Mouse (Mus musculus) WW6 (cell line): ENCODE measurements at regions not wholly inside any gene's neighbourhood (a gene's known extent, or its start where the extent isn't known, plus 50 kb on each side); places are given as distances from the start of the nearest gene placed in this dataset.
"Not testable (repeated sequence)": the region's sequence is repeated elsewhere in the genome, so short reads cannot be mapped to it uniquely, and the experiment has no call there.

Source experiments
- DNase-seq: peaks from one replicate; pipeline ENCODE4 v3.0.0-alpha.2; 2013; ENCODE audit warnings: low read depth, low spot score

DNA sequence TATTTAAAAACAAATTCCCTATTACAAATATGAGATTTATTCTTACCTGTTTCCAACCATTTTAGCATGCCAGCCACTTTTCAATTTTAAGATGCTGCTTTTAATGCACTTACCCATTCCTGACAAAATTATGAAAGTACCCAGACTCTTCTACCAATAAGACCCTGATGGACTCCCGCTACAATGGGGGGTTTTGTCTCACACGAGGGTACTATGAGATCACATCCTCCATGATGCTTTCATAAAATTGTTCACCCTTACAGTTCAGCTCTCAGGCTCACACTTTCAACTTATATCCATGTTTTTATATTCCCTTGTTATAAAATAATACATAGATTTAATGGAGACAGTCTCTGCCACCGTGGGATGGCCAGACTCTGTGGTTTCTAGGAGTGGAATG, 68.1 kb upstream of the Adamts18 start:
- DNase-seq, result no peak

DNA sequence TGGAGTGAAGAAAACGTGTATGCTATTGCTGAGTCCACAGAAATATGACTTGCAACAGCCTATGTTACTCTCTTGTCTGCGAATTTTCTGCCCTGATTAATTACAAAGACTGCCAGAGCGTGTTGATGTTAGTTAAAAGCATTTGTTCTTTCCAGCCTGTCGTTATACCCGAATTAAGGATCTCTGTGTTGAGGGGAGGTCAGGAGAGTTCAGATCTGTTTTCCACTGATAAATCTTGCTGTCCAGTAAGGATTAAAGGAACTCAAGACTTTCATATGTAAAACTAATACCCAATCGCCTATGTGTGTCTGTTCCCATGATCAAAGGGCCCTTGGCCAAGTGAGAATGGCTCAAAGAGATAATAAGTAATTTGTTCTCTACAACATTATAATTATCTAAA, 68.7 kb upstream of the Adamts18 start:
- DNase-seq, result no peak

DNA sequence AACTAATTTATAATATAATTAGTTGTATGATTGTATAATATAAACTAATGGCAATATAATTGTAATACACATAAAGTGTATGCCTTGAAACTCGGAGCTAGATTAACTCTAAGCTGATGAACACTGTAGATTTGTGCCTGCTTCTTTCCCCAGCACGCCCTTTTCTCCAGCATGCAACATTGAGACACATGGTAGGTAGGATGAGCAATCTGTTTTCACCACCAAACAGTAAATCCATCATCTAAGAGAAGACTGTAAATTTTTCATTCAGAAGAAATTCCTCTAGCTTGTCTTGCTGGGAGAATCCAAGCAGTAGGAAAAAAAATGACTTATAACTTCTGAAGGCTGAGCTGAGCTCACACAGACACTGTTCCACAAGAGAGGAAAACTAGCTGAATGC, 71.8 kb upstream of the Adamts18 start:
- no peak for DNase-seq

DNA sequence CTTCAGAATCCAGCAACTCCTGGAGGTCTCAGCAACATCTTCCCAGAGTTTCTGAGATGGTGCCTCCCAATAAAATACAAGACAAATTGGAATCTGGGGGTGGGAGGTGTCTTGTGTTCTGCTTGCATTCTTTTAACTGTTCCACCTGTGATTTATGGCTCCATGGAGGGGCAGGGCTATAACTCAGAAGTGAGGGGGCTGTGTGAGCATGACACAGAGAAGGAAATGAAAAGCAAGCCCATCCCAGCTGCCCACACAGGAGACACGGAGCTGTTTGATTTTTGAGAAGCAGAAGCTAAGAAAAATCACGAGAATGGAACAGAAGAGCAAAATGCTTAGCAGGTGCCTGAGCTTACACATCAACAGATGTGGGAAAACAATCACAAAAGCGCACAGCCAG, 74.8 kb upstream of the Adamts18 start:
- no peak for DNase-seq

DNA sequence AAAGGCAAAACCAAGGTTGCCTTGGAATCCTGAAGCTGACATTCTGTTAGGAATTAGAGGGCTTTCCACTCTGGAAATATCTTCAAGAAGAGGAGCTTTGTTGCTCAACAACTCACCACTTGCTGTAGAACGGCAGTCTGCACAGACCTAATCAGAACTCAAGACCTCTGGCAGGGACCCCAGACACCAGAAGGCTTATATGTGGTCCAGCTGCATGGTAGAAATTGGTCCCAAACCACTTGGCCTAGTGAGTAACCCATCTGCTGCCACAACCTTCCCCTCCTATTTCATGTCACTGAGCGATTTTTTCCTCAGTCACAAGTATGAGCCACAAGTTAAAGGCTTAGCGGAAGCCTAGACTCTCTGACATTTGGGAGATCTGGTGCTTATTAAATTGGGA, 105.2 kb upstream of the Adamts18 start:
- DNase-seq, result no peak

DNA sequence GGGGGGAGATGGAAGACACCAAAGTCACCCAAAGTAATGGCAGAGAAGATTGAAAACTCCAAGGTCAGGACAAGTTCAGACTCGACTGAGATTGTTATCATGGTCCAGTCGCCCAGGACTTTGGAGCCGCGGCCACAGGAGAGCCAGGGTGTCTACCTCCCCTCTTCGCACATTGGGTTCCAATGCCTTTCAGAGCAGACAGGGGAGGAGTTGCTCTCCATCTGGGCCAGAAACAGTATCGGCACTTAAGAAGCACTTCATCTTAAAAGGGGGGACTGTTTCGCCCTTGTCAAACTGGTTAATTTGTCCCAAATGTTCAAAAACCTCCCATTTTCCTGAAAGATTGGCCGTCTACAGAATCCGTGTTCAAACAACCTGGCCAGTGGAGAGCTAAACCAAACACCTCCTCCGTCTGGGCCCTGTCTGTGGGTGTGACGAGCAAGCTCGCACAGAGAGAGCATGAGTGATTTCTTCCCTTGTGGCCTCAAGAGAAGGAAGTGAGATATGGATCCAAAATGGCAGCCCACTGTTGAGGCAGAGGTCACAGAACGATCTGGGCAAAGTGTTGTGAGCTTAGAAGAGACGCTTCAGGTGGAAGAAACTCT, 108.0 kb upstream of the Adamts18 start:
- no peak for DNase-seq

DNA sequence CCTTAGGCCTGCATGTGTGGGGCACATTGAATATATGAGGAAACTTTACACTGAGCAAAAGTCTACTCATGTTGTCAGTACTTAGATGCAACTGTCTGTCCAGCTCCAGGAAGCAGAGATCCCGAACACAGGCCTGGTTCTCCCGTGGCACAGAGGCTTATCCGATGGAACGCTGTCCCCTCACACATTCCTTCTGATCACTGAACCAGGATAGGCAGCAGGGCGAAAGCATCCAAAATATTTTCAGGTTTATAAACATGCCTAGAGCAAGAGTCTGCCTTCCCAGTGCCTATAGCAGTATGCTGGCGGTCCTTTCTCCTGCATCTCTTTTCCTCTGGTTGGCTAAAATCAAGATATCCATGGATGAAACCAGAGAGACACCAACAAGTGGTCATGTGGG, 109.3 kb upstream of the Adamts18 start:
- DNase-seq, result no peak

DNA sequence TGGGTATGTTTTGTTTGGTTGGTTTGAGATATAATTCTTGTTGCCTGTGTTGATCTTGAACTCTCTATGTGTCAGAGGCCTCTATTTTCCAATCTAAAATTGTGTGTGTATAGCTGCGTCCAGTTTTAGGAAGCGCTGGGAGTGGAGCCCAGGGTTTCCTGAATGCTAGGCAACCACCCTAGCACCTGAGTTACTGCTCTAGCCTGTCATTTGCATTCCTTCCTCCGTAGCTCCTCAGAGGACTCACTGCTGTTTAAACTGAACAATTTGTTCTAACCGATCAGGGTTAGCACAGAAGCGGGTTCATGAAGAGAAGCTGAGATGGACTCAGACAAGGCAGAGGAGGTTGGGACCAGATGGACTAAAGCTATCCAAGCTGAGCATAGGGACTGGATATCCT, 127.3 kb upstream of the Adamts18 start:
- DNase-seq, result no peak

DNA sequence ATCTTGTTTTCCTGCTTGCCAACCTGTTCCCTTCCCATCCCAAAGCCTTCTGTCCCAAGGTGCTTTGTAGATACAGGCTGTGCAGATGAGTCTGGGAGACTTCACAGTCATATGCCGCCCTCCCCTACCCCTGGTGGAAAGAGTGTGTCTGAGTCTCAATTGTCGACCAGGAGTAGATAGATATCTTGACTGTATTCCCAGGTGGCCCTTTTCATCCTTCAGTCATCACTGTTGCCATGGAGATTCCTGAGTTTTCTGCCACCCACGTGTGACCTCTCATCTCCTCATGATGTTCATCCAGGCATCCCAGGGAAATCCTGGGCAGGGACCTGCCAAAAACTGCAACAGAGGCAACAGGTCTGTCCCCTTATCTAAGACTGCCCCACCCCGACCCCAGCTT, 128.1 kb upstream of the Adamts18 start:
- no peak for DNase-seq

DNA sequence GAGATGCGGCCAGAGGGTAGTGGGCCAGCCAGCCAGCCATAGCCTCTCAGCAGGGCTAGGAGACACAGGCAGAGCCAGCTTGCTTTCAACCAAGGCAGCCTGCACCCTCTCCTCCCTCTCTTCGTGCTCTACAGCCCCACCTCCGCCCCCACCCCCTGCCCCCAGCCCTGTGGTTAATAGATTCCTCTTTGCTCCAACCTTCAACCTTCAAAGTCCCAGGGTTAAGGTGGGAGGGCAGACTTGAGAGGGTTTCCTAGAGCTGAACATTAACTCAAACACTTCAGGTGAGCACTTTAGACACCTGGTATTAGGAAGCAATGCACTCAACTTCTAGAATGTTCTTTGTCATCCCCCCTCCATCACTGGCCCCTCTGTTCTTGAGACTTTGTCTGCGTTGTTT, 128.5 kb upstream of the Adamts18 start:
- DNase-seq, result no peak

DNA sequence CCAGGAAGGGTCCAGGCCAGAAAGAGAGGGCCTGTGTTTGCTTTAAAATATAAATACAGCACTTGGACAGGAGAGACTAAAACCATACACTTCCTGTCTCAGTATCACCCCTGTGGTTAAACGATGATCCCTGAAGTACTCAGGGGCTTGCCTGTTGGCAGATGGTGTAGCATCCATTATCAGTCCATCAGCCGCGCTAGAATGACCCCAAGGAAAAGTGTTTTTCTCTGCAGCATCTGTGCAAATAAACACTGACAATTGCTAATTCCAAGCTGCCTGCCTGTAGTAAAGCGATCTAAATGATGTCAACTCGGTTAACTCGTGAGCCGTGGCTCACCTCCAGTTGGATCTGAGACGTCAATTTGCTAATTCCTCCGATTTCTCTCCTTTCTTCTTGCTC, 130.4 kb upstream of the Adamts18 start:
- no peak for DNase-seq

DNA sequence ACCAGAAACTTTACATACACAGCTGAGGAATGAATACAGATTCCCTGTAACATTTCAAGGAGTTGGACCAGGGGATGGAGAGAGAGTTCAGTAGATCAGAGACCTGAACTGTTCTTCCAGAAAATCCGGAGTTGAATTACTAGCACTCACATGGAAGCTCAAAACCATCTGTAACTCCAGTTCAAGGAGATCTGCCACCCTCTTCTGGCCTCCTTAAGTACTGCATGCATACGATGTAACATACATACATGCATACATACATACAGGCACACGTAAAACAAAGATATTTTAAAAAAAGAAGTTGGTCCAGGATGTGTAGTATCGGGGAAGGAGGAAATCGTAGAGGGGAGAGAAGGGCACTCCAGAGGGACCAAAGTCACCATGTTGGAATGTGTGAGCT, 131.3 kb upstream of the Adamts18 start:
- DNase-seq, result no peak

DNA sequence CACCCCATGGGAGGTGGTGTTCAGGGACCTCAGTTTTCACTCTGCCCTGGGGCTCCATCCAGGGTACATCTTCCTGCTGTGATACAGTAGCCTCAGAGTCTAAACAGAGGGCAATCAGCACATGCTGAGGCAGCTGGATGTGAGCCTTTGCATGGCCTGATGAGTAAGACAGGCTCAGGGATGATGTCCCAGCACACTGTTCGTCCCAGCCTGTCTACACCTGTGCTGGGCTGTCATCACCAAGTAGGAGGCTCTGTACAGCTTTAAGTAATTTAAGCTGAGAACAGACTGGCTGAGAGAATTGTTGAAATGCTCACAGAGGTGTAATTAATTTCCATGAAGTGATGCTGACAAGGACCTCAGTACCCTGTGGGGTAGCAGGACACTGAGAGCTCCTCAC, 132.8 kb upstream of the Adamts18 start:
- no peak for DNase-seq

DNA sequence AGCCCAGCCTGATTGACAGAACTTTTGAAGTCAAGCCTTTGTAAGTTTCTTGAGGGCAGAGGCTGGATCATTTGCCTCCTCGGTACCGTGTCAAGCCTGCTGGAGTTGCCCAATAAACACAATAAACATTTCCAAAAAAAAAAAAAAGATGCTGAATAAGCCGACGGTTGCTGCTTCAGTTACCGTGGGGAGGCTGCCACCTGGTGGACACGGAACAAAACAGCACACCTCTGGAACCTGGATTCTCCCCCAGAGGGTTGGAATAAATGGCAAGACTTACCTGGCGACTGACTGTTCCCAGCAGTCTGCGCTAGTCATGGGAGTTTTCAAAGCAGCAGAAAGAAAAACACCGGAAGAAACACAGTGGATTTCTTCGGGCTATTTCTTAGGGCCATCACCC, 136.3 kb upstream of the Adamts18 start:
- DNase-seq, result peak; percentile 14

DNA sequence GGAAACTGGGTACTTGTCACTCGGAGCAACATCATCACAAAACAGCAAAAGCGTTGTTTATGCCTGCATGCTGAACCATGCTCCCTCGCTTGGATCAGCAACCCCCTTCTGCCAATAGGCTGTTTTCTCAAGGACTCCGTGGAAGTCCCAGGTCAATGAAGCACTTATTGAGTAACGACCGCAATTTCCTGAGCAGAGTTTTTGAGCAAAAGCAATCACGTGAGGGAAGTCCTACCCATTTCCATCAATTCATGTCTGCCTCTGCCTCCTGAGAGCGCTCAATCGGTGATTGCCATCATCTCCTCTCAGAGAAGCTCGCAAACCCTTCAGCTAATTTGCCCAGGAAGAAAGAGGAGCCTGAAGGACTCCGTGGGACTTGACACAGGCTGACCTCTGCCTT, 136.9 kb upstream of the Adamts18 start:
- no peak for DNase-seq

DNA sequence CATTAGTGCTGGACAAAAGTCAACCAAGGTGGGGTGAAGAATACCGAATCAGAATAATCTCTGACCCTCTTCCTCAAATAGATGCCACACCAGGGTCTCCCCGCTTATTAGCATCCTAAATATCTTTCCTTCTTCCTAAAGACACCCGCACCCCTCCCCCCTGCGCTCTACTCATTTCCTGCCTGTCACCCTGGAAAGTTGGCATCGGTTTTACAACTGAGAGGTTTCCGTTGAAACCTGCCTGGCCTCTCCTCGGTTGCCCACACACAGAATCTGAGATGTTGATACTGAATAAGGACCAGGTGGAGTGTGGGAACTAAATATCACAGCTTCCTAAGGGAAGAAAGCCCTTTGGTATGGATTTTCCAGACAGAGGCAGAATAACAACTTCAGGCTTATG, 137.4 kb upstream of the Adamts18 start:
- no peak for DNase-seq

DNA sequence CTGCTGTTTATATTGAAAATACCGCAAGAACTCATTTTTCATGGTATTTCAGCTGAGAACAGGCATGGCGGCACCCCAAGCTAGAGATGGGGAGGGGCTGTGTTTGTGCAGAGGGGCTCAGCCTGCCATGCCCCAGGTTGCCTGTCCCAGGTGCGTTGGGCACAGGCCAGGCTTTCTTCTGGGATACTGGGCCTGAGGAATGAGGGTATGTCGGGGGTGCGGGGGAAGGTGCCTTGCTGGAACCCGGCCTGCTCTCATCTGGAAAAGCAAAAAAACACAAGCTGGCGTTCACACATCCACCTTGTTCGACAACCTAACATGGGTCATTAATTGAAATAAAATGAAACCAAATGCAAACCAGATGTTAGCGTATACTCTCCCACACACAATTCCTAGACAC, 142.2 kb upstream of the Adamts18 start:
- DNase-seq, result no peak

DNA sequence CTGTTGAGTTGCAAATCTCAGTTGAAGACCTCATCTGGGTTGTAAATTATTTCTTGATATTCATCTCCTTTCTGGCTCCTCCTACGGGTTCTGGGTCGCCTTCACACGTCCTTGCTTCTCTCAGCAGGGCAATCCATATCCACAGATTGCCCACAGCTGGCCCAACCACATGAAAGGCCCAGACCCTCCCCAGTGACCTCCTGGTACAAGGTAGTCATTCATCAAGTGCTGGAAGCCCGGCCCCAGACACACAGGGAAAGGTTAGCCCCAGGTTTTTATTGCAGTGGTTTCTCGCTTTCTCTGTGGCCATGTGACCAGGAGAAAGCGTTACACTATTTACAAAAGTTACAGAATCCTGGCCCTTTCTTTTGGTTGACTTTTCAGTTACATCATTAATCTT, 134.5 kb upstream of the Nudt7 start:
- no peak for DNase-seq

DNA sequence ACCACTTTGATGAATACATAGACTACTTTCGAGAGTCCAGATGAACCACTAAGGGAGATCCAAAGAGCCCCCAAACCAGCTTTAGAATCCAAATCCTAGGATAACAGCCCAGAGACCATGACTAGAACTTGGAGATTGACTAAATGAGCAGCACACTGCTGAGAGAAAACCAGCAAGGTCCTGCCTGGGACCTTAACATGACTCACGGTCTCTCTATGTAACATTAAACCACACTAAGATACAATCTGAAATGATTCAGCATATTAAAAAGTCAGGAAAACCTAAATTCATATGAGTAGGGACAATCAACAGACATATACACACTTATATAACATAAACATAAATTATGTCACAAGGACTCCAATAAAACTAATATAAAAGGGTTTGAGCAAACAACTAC, 131.7 kb upstream of the Nudt7 start:
- DNase-seq, result no peak

DNA sequence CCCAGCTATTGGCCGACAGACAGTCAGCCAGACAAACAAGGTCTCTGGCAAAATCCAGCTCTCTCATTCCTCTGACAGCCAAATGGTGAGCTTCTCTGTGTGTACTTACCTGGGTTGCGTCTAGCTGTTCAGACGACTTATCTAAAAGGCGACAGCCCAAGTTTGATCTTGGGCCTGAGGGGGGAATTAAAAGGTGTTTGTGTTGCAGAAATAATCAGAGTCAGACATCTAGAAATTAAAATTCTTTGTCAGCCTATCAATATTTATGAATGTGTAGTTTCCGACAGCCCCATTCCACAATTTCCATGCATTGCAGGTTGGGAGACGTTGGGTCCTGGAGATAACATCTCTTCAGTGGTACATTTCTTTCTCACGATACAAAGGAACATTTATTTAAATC, 128.9 kb upstream of the Nudt7 start:
- DNase-seq, result no peak

DNA sequence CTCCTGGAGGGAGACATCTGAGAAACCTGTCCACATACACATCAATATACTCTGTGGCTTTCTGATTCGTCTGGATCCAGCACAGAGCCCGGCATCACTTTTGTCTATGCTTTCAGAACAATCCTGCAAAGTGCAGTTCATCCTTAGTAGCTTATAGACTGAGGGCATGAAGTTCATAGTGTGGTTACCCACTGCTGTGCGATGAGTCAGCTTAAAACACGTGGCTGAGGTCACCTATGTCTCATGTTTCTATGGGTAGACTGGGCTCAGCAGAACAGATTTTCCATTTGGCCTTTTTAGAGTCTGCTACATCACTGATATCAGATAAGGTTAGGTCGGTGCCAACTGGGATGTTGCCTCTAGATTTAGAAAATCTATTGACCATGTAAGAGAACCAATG, 126.8 kb upstream of the Nudt7 start:
- DNase-seq, result no peak

DNA sequence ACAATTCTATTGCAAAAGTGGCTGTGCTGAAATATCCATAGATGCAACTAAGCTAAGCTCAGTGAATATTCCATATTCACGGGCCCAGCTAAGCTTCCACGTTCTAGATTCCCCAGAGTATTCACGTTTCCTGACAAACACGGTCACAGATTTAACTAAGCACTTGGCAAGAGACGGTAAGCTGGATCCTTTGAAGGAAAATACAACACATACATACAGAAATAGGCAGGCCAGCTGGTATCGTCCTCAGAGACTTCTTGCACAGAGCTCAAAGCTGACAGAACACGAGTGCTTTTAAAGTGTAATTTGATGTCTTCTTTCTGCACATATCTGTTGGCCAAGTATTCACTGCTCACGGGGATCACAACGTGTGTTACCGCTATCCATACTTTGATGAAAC, 126.3 kb upstream of the Nudt7 start:
- no peak for DNase-seq

DNA sequence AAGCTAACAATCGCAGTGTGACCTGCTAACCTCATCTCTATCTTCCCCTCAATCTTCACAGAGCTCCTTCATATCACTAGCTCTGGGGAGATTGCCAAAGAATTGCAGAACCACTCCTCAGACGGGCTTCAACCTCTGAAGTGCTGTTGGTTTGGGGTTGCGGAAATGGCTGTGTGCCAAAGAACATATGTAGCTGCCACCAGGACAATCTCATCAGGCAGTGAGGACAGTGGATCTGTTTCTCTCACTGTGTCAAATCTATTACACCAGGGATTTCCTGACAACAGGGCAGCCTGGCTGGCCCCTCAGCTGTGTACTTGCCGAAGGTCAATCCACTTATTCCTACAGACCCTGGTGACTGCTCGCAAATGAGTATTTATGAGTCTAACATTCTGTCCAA, 115.0 kb upstream of the Nudt7 start:
- DNase-seq, result no peak

DNA sequence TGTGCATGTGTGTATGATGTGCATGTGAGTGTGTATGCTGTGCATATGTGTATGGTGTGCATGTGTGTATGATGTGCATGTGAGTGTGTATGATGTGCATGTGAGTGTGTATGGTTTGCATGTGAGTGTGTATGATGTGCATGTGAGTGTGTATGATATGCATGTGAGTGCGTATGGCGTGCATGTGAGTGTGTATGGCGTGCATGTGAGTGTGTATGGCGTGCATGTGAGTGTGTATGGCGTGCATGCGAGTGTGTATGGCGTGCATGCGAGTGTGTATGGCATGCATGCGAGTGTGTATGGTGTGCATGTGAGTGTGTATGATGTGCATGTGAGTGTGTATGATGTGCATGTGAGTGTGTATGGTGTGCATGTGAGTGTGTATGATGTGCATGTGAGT, 103.2 kb upstream of the Nudt7 start:
- DNase-seq, result not testable (repeated sequence)

DNA sequence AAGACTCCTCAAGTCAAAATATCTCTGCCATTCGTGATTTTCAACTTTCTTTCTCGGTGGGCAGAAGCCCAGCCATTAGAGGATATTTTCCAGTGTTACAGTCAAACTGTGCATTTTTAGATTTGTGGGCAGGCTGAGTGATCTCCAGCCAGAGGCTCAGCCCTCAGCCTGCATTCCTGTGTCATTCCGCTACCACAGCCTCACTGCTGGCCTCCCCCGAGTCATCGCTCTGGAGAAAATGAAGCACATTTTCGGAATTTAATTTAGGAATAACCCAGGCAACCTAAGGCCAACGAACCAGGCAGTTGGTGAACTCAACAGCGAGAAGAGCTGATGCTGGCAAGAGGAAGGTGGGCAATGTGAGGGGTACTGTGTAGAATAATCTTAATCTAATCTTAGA, 80.9 kb upstream of the Nudt7 start:
- DNase-seq, result no peak
